Mouse (Mus musculus) testis, adult 2 months (tissue): ENCODE data around the gene Gm27029. TPM values are rescaled to one million over a fixed set of nuclear protein-coding genes. Genes with fewer than 3 reads are reported as not detected.

Experiments
- H3K27ac ChIP-seq: fragments of 200-500 bp; 2 replicates; pipeline ENCODE4 v1.5.1; 2012; ENCODE audit warnings: low read depth, low read length; ENCODE audit not compliant: control insufficient read depth, insufficient read depth
- H3K27me3 ChIP-seq: fragments of 200-500 bp; 2 replicates; pipeline ENCODE4 v1.6.1; 2012; ENCODE audit warnings: mild to moderate bottlenecking, low read length, moderate library complexity; ENCODE audit not compliant: control insufficient read depth, insufficient read depth
- H3K36me3 ChIP-seq: fragments of 200-500 bp; 2 replicates; pipeline ENCODE4 v1.6.1; 2012; ENCODE audit warnings: mild to moderate bottlenecking, low read length; ENCODE audit not compliant: control insufficient read depth, insufficient read depth
- H3K4me1 ChIP-seq: fragments of 200-500 bp; 2 replicates; pipeline ENCODE4 v1.6.1; 2012; ENCODE audit warnings: low read length; ENCODE audit not compliant: control insufficient read depth, insufficient read depth
- H3K4me3 ChIP-seq: fragments of 200-500 bp; 2 replicates; pipeline ENCODE4 v1.5.1; 2012; ENCODE audit warnings: low read depth, mild to moderate bottlenecking, low read length, moderate library complexity, mixed read lengths; ENCODE audit not compliant: control insufficient read depth
- CTCF ChIP-seq: fragments of 200-500 bp; IDR thresholded peaks from 2 replicates; pipeline ENCODE4 v1.5.1; 2012; ENCODE audit warnings: low read depth, mild to moderate bottlenecking, inconsistent platforms, low read length, moderate library complexity; ENCODE audit not compliant: control insufficient read depth, insufficient read depth, insufficient replicate concordance
- POLR2A ChIP-seq: fragments of 200-500 bp; IDR thresholded peaks from 2 replicates; pipeline ENCODE4 v1.6.1; 2012; ENCODE audit warnings: low read depth, mild to moderate bottlenecking, inconsistent platforms, low read length, moderate library complexity; ENCODE audit not compliant: control insufficient read depth
- polyA plus RNA-seq: library from polyadenylated mRNA; depleted of rRNA; stranded (reverse); fragments of >200 nt; gene quantifications from 2 replicates; pipeline ENCODE4 v1.2.3, GENCODE M21; 2012; rRNA removed

The Gm27029 gene
- polyA plus RNA-seq, 1 experiment, result 0.14 TPM

- TF ChIP-seq POLR2A, result no peak
- no peak for TF ChIP-seq CTCF
- Histone ChIP-seq H3K27me3 (no peaks in the 10 kb centered on the region), H3K36me3 (no peaks in the 10 kb centered on the region), H3K4me3 (no peak overlapping the region), H3K27ac (no peak overlapping the region), H3K4me1 (no peaks in the 10 kb centered on the region)
Observed at GRCm38 (mm10) chr11:101374421-101374938, 50.1 kb downstream of the Gm27029 start.

DNA sequence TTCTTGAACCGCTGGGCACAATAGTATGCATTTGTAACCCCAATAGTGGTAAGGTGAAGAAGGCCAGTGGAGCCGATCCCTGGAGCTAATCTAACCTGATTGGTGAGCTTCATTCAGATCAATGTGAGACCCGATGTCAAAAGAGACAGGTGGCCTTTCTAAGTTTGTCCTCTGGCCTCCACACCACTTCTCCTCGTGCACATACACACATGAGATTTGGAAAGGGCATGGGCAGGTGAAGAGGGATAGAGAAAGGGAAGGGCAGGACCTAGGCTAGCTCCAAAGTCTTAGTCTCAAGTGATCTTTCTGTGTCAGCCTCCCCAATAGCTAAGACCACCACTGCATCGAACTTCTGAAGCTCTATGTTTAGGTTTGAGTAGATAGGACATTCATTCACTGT lies 54.5 kb downstream of the Gm27029 start:
- H3K27me3 ChIP-seq, result no peaks in the 10 kb centered on the region
- H3K36me3 ChIP-seq, result no peaks in the 10 kb centered on the region
- no peak for TF ChIP-seq CTCF
- TF ChIP-seq POLR2A, result no peak
- no peak overlapping the region for H3K4me3 ChIP-seq
- no peak overlapping the region for H3K27ac ChIP-seq
- no peaks in the 10 kb centered on the region for H3K4me1 ChIP-seq

DNA sequence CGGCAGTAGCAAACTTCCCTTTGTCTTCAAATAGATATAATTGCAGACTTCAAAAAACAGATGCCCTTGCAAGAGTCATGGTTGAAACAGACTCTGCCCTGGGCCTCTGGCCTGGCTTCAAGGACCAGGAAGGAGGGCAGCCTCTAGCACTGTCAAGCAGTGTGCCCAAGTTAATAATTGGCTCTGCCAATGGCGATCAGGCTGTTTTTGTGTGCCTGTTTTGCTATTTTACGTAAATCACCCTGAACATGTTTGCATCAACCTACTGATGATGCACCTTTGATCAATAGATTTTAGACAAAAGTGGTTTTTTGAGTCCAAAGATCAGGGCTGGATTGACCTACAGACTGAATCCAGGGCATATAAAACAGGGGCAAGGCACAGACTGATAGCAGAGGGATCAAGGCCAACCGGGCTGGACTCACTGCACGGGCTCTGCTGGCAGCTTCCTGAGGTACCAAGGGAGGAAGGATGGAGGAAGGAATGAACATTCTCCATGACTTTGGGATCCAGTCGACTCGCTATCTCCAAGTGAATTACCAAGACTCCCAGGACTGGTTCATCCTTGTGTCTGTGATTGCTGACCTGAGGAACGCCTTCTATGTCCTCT lies 57.2 kb downstream of the Gm27029 start, which contains the start of gene G6pc:
TSS of gene G6pc (plus strand) at position 236 of the 610 bp plus-strand sequence.
- no peaks in the 10 kb centered on the region for H3K27me3 ChIP-seq

DNA sequence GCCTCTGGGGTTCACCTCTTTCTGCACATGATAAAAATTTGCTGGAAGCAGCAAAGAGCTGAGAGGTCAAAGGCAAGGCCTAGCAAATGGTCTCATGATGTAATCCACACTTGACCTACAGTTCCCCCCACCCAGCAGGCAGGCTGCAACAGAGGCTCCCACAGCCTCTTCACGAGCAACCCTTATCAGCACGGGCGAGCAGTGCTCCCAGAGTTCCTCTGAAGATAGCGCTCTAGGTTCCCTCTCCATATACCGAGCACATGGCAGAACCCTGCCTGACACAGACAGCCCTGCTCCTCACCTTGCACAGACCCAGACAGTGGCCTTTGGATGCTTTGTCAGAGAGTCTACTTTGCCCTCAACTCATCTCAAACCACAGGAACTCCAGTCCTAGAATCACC lies 60.1 kb downstream of the Gm27029 start:
- H3K27ac ChIP-seq, result no peak overlapping the region
- no peak overlapping the region for H3K4me3 ChIP-seq
- H3K36me3 ChIP-seq, result no peaks in the 10 kb centered on the region
- peaks cover 2% of the 10 kb centered on the region; the same call in 1 of the 2 replicates for H3K4me1 ChIP-seq
- no peaks in the 10 kb centered on the region for H3K27me3 ChIP-seq
- no peak for TF ChIP-seq POLR2A
- no peak for TF ChIP-seq CTCF

More for the DNA sequence above, 57.2 kb downstream of the Gm27029 start, which contains the start of gene G6pc:
- H3K4me1 ChIP-seq, result no peaks in the 10 kb centered on the region
- H3K4me3 ChIP-seq, result no peak within 1 kb of the TSS
- H3K36me3 ChIP-seq, result no peaks in the 10 kb centered on the region
- H3K27ac ChIP-seq, result no peak within 1 kb of the TSS
- no peak for TF ChIP-seq CTCF
- no peak for TF ChIP-seq POLR2A

DNA sequence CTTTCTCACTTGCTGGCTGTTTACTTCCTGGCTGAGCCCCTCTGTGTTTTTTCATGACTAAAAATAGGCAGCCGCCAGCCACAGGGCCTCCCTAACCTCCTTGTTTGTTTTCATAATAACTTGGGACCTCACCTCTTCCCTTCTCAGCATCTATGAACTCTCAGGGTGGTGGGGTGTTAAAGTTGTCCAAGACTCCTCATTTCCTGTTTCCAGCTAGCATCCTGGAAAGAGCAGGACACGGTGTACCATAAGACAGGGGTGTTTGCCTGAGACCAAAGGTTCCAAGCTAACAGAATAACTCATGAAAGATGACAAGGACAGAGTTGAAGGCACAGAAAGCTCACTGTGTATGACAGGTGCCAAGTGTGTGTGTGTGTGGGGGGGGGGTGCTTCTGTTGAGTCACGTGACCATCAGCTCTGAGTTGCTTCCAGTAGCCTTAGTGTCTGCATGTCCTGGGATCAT lies 63.9 kb downstream of the Gm27029 start:
- H3K4me1 ChIP-seq, result peaks cover 2% of the 10 kb centered on the region; the same call in 1 of the 2 replicates
- no peaks in the 10 kb centered on the region for H3K36me3 ChIP-seq
- H3K27me3 ChIP-seq, result no peaks in the 10 kb centered on the region
- TF ChIP-seq CTCF (no peak), POLR2A (no peak)
- no peak overlapping the region for H3K27ac ChIP-seq
- no peak overlapping the region for H3K4me3 ChIP-seq

DNA sequence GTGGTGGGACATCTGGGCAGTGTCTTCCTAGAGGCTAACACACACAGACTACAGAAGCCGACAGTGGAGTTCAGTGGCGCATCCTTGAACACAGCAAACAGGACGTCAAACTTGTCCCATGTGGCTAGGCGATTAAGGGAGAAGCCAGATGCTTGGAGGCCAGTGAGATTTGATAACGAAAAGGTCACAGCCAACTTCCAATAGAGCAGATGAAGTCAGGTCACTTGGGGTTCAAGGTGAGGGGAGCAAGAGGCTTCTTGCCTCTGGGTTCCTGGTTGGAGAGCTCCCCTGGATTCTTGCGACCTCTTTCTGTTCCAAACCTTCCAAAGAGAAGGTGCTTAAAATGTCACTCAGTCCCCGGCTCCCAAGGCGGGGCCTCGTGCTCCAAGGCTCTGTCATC lies 64.8 kb downstream of the Gm27029 start:
- H3K36me3 ChIP-seq, result no peaks in the 10 kb centered on the region
- no peak for TF ChIP-seq CTCF
- TF ChIP-seq POLR2A, result no peak
- peaks cover 2% of the 10 kb centered on the region; the same call in 1 of the 2 replicates for H3K4me1 ChIP-seq
- H3K4me3 ChIP-seq, result no peak overlapping the region
- no peaks in the 10 kb centered on the region for H3K27me3 ChIP-seq
- no peak overlapping the region for H3K27ac ChIP-seq

GRCm38 (mm10) chr11:101357505-101358182 lies 67.0 kb downstream of the Gm27029 start:
- no peak overlapping the region for H3K4me3 ChIP-seq
- H3K4me1 ChIP-seq, result peaks cover 7% of the 10 kb centered on the region
- no peaks in the 10 kb centered on the region for H3K36me3 ChIP-seq
- TF ChIP-seq POLR2A, result no peak
- TF ChIP-seq CTCF, result no peak
- no peak overlapping the region for H3K27ac ChIP-seq
- H3K27me3 ChIP-seq, result no peaks in the 10 kb centered on the region

Other genes starting within 250 kb of the Gm27029 start
- gene Ccr10, start 249.4 kb downstream of the Gm27029 start, polyA plus RNA-seq, result 0.05 TPM in 1 of 2 replicates, not detected in the other
- gene Ezh1, start 198.3 kb downstream of the Gm27029 start, polyA plus RNA-seq, result 14.3 and 14.5 TPM in 2 replicates
- gene Ramp2, start 178.8 kb downstream of the Gm27029 start, polyA plus RNA-seq, result 5.6 and 5.8 TPM in 2 replicates
- 26.1 and 26.2 TPM in 2 replicates for gene Vps25, start 171.1 kb downstream of the Gm27029 start, polyA plus RNA-seq
- 10.8 and 12.3 TPM in 2 replicates for gene Wnk4, start 164.2 kb downstream of the Gm27029 start, polyA plus RNA-seq
- 37.1 and 54.6 TPM in 2 replicates for gene Cntd1, start 145.8 kb downstream of the Gm27029 start, polyA plus RNA-seq
- 46.6 and 62.4 TPM in 2 replicates for gene Coa3, start 145.7 kb downstream of the Gm27029 start, polyA plus RNA-seq
- gene Becn1, start 122.5 kb downstream of the Gm27029 start, polyA plus RNA-seq, result 111 and 116 TPM in 2 replicates
- gene Psme3, start 108.6 kb downstream of the Gm27029 start, polyA plus RNA-seq, result 59.1 and 74.5 TPM in 2 replicates
- gene Aoc2, start 99.7 kb downstream of the Gm27029 start, polyA plus RNA-seq, result 4.7 TPM in 2 replicates
- 4.2 and 4.4 TPM in 2 replicates for gene Aoc3, start 94.2 kb downstream of the Gm27029 start, polyA plus RNA-seq
- not detected in 2 replicates for gene G6pc, start 57.2 kb downstream of the Gm27029 start, polyA plus RNA-seq
- gene Aarsd1, start 7.2 kb downstream of the Gm27029 start, polyA plus RNA-seq, result 17.9 and 18.7 TPM in 2 replicates
- 8.9 and 9.4 TPM in 2 replicates for gene Rundc1, start 289 bp upstream of the Gm27029 start, polyA plus RNA-seq
- 34.6 and 39.1 TPM in 2 replicates for gene Ptges3l, start 537 bp upstream of the Gm27029 start, polyA plus RNA-seq
- gene Rpl27, start 17.5 kb upstream of the Gm27029 start, polyA plus RNA-seq, result 161 and 224 TPM in 2 replicates
- gene Ifi35, start 23.6 kb upstream of the Gm27029 start, polyA plus RNA-seq, result 3.2 and 3.6 TPM in 2 replicates
- 19.2 and 21.1 TPM in 2 replicates for gene Rnd2, start 40.2 kb upstream of the Gm27029 start, polyA plus RNA-seq
- 40.0 and 43.3 TPM in 2 replicates for gene Vat1, start 41.4 kb upstream of the Gm27029 start, polyA plus RNA-seq
- gene Brca1, start 127.2 kb upstream of the Gm27029 start, polyA plus RNA-seq, result 4.6 and 5.2 TPM in 2 replicates
- 323 and 355 TPM in 2 replicates for gene Nbr1, start 127.4 kb upstream of the Gm27029 start, polyA plus RNA-seq
- gene Tmem106a, start 157.4 kb upstream of the Gm27029 start, polyA plus RNA-seq, result 22.8 and 26.7 TPM in 2 replicates
- gene Gm11634, start 174.5 kb upstream of the Gm27029 start, polyA plus RNA-seq, result 64.9 and 69.4 TPM in 2 replicates
- gene Rdm1, start 202.4 kb upstream of the Gm27029 start, polyA plus RNA-seq, result 7.8 and 13.8 TPM in 2 replicates
- gene Arl4d, start 240.7 kb upstream of the Gm27029 start, polyA plus RNA-seq, result 10.2 and 12.3 TPM in 2 replicates